Mouse (Mus musculus) stomach, postnatal 0 days (tissue): Measurements from ENCODE around the gene Tapbpl. TPM values are rescaled to one million over a fixed set of nuclear protein-coding genes. Genes with fewer than 3 reads are reported as not detected.
A peak's percentile ranks its signal among the peaks of the same experiment; 100 is the strongest.

ENCODE experiments used
- ATAC-seq: fragments of 200-750 bp; cut with Nextera tagmentation; 2 replicates; pipeline ENCODE4 v1.8.0; 2017; ENCODE audit not compliant: low FRiP score, low TSS enrichment
- DNase-seq: peaks from one replicate; pipeline ENCODE4 v3.0.0-alpha.2; 2016; ENCODE audit warnings: low spot score
- H3K27ac ChIP-seq: fragments of 300-500 bp; sonication (generic); replicated peaks from 2 replicates; pipeline ENCODE4 v1.5.1; 2014; ENCODE audit warnings: mild to moderate bottlenecking, control low read depth
- H3K27me3 ChIP-seq: fragments of 300-500 bp; sonication (generic); 2 replicates; pipeline ENCODE4 v1.6.1; 2014; ENCODE audit warnings: low read length; ENCODE audit not compliant: control insufficient read depth, insufficient read depth
- H3K36me3 ChIP-seq: fragments of 300-500 bp; sonication (generic); 2 replicates; pipeline ENCODE4 v1.6.1; 2014; ENCODE audit warnings: low read length, mixed read lengths; ENCODE audit not compliant: control insufficient read depth, insufficient read depth
- H3K4me1 ChIP-seq: fragments of 300-500 bp; sonication (generic); replicated peaks from 2 replicates; pipeline ENCODE4 v1.6.1; 2014; ENCODE audit warnings: antibody characterized with exemption; ENCODE audit not compliant: control insufficient read depth, insufficient read depth
- H3K4me2 ChIP-seq: fragments of 300-500 bp; sonication (generic); replicated peaks from 2 replicates; pipeline ENCODE4 v1.6.1; 2014; ENCODE audit warnings: low read depth, mild to moderate bottlenecking, control low read depth, moderate library complexity
- H3K4me3 ChIP-seq: fragments of 300-500 bp; sonication (generic); 2 replicates; pipeline ENCODE4 v1.5.1; 2014; ENCODE audit warnings: low read depth, low read length, control low read depth
- H3K9ac ChIP-seq: fragments of 300-500 bp; sonication (generic); 2 replicates; pipeline ENCODE4 v1.6.1; 2014; ENCODE audit warnings: mild to moderate bottlenecking, low read length, control low read depth, mixed read lengths
- H3K9me3 ChIP-seq: fragments of 300-500 bp; sonication (generic); 2 replicates; pipeline ENCODE4 v1.6.1; 2016; ENCODE audit warnings: low read length; ENCODE audit not compliant: control insufficient read depth
- CTCF ChIP-seq: IDR thresholded peaks from 2 replicates; pipeline ENCODE4 v1.5.1; 2016; ENCODE audit warnings: antibody characterized with exemption, low read depth, mild to moderate bottlenecking, moderate library complexity
- EP300 ChIP-seq: optimal IDR thresholded peaks from 2 replicates; pipeline ENCODE3; 2016; ENCODE audit warnings: antibody characterized with exemption
- WGBS: fragments of 180-500 bp; shearing (Covaris S2); extraction: QIAGEN DNeasy Blood & Tissue Kit; methylation state at CpG from one replicate; pipeline ENCODE4 v1.1.7; 2014; 5-methylcytosine and 5-hydroxymethylcytosine counted together
- polyA plus RNA-seq: library from polyadenylated mRNA; unstranded; fragments of >200 nt; fragmentation: Nextera tagmentation; extraction: Ambion mirVana; gene quantifications from 2 replicates; pipeline ENCODE4 v1.2.1, GENCODE M21; 2015

Tapbpl gene
- polyA plus RNA-seq, 1 experiment from 2014 or later, result 8.6 TPM

DNA sequence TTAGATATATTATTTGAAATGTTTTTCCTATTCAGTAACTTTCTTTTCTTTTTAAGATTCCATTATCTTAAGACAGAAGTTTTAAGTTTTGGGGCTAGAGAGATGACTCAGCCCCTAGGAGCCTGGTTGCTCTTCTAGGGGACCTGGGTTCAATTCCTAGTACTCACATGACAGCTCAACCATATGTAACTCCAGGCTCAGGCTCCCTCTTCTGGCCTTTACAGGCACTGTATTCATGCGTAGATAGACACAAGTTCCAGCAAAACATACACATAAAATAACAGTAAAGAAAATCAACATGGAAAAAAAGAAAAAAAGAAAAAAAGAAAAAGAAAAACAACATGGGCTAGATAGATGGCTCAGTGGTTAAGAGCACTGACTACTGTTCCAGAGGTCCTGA, 21.2 kb downstream of the Tapbpl start:
- ATAC-seq (no peak), DNase-seq (no peak)
- Histone ChIP-seq H3K27ac (no peak overlapping the region), H3K4me2 (no peak overlapping the region), H3K36me3 (no peaks in the 10 kb centered on the region), H3K4me3 (no peak overlapping the region), H3K4me1 (no peaks in the 10 kb centered on the region), H3K9me3 (no peaks in the 10 kb centered on the region), H3K9ac (no peak overlapping the region), H3K27me3 (no peaks in the 10 kb centered on the region)
- WGBS, result 80% methylated on average over 1 of the region's 1 CpGs
- TF ChIP-seq CTCF (peak; percentile 40), EP300 (no peak)

DNA sequence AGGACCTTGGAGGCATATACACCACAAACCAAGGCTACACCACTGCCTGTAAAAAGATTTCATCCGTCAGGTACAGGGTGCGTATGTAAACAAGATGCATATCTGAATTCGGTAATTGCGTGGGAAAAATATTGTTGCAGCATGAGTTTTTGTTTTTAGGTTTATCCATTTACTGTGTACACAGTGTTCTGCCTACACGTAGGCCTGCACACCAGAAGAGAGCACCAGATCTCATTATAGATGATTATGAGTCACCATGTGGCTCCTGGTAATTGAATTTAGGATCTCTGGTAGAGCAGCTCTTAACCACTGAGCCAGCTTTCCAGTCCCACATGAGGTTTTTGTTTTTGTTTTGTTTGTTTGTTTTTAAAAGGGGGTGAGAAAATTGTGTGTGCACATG, 34.5 kb downstream of the Tapbpl start:
- Histone ChIP-seq H3K36me3 (no peaks in the 10 kb centered on the region), H3K9me3 (no peaks in the 10 kb centered on the region), H3K27ac (no peak overlapping the region), H3K27me3 (no peaks in the 10 kb centered on the region), H3K9ac (no peak overlapping the region), H3K4me1 (0 out of 2 replicates have a peak, but pooled peaks cover 3% of the 10 kb centered on the region), H3K4me2 (no peak overlapping the region), H3K4me3 (no peak overlapping the region)
- 75% methylated on average over 5 of the region's 5 CpGs for WGBS
- no peak for TF ChIP-seq CTCF
- TF ChIP-seq EP300, result no peak
- ATAC-seq (no peak), DNase-seq (no peak)

DNA sequence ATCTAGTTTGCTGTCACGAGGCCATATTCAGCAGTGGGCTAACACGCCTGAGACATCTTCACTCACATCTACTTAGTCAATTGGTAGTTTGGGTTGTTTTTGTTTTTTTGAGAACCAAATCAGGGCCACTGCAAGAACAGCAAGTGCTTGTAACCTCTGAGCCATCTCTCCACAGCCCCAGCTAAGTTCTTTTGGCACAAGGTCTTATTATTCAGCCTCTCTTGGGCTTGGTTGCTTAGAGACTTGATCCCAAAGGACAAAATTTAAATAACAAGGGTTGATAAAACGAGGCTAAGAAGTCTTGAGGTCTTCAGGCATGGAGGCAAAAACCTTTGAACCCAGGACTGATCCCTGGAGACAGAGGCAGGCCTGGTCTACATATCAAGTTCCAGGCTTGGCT, 35.4 kb downstream of the Tapbpl start:
- Histone ChIP-seq H3K4me2 (no peak overlapping the region), H3K4me1 (0 out of 2 replicates have a peak, but pooled peaks cover 3% of the 10 kb centered on the region), H3K27me3 (no peaks in the 10 kb centered on the region), H3K36me3 (no peaks in the 10 kb centered on the region), H3K9ac (no peak overlapping the region), H3K4me3 (no peak overlapping the region), H3K9me3 (no peaks in the 10 kb centered on the region), H3K27ac (no peak overlapping the region)
- ATAC-seq (no peak), DNase-seq (no peak)
- 69% methylated on average over 3 of the region's 3 CpGs for WGBS
- TF ChIP-seq CTCF (no peak), EP300 (no peak)

DNA sequence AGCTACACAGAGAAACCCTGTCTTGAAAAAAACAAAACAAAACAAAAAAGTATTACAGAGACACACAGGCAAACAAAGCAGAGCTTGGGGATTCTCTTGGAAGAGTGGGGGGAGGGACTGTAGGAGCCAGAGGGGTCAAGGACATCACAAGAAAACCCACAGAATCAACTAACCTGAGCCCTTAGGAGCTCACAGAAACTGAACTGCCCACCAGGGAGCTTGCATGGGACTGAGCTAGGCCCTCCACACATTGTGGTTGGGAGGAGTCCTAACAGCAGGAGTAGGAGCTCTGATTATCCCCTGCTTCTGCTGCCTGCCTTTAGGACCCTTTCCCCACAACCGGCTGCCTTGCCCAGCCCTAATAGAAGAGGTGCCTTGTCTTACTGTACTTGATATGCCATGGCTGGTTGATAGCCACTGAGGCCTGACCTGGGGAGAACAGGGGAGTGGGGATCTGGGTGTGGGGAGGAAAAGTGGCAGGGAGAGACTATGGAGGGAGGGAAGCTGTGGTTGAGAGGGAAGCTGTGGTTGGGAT, 36.1 kb downstream of the Tapbpl start:
- ATAC-seq, result no peak
- no peaks in the 10 kb centered on the region for H3K9me3 ChIP-seq

DNA sequence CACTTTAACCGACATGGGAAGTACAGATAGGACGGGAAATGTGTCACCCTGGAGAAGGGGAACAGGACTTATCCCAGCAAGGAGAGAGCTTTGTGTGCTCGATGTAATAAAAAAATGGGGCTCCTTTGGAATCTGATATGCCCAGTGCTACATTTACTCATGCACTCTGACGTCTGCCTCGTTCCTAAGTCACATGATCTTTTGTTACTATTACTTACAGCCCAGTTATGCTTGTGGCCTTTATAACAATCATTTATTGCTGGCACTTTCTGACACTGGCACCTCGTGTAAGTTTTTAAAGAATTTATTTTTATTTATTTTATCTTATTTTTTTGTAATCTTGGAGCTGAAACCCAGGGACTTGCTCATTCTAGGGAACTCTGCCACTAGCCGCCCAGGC, 38.3 kb downstream of the Tapbpl start:
- H3K9me3 ChIP-seq, result no peaks in the 10 kb centered on the region
- 49% methylated on average over 7 of the region's 7 CpGs for WGBS
- H3K4me2 ChIP-seq, result no peak overlapping the region
- no peak overlapping the region for H3K4me3 ChIP-seq
- TF ChIP-seq EP300 (no peak), CTCF (no peak)
- H3K36me3 ChIP-seq, result no peaks in the 10 kb centered on the region
- ATAC-seq, result no peak
- H3K27me3 ChIP-seq, result no peaks in the 10 kb centered on the region
- H3K4me1 ChIP-seq, result 0 out of 2 replicates have a peak, but pooled peaks cover 3% of the 10 kb centered on the region
- no peak overlapping the region for H3K27ac ChIP-seq
- no peak overlapping the region for H3K9ac ChIP-seq
- no peak for DNase-seq

More for the DNA sequence above, 36.1 kb downstream of the Tapbpl start:
- Histone ChIP-seq H3K4me3 (no peak overlapping the region), H3K4me1 (0 out of 2 replicates have a peak, but pooled peaks cover 3% of the 10 kb centered on the region), H3K36me3 (no peaks in the 10 kb centered on the region), H3K9ac (no peak overlapping the region), H3K27me3 (no peaks in the 10 kb centered on the region), H3K27ac (no peak overlapping the region), H3K4me2 (no peak overlapping the region)
- 38% methylated on average over 1 of the region's 1 CpGs for WGBS
- DNase-seq, result no peak
- no peak for TF ChIP-seq CTCF
- no peak for TF ChIP-seq EP300

DNA sequence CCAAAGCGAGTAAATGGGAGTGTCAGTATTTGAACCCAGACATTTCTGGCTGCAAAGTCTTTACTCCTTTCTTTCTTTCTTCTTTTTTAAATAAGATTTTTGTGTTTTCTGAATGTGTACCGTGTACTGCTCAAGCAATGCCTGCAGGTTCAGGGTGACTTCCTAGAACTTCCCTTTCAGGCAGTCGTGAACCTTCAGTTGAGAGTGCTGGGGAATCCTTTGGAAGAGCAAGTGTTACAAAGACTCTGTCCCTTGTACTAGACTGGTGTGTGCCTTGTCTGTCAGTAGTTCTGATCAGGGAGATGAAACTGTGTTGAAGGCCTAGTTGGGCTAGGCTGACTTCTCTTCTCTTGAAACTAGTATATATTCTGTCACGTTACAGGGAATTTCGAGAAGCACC, 38.8 kb downstream of the Tapbpl start:
- H3K36me3 ChIP-seq, result 0 out of 2 replicates have a peak, but pooled peaks cover 2% of the 10 kb centered on the region
- no peak for TF ChIP-seq CTCF
- TF ChIP-seq EP300, result no peak
- peak overlapping the region; percentile 65 for H3K4me3 ChIP-seq
- H3K9ac ChIP-seq, result peak overlapping the region; percentile 73
- H3K9me3 ChIP-seq, result no peaks in the 10 kb centered on the region
- H3K4me2 ChIP-seq, result peak overlapping the region; percentile 77
- 38% methylated on average over 5 of the region's 5 CpGs for WGBS
- H3K27me3 ChIP-seq, result no peaks in the 10 kb centered on the region
- DNase-seq, result no peak
- H3K4me1 ChIP-seq, result 0 out of 2 replicates have a peak, but pooled peaks cover 3% of the 10 kb centered on the region
- H3K27ac ChIP-seq, result peak overlapping the region; percentile 97
- ATAC-seq, result no peak
